Mouse (Mus musculus) heart, embryonic 11.5 days (tissue): ENCODE data around the gene Oit3. TPM values are rescaled to one million over a fixed set of nuclear protein-coding genes. Genes with fewer than 3 reads are reported as not detected.
"Not testable (repeated sequence)": the region's sequence is repeated elsewhere in the genome, so short reads cannot be mapped to it uniquely, and the experiment has no call there.

Source experiments
- ATAC-seq: fragments of 200-750 bp; cut with Nextera tagmentation; replicated peaks from 2 replicates; pipeline ENCODE4 v1.8.0; 2017; ENCODE audit warnings: moderate library complexity; ENCODE audit not compliant: insufficient number of reproducible peaks, low FRiP score, low TSS enrichment
- H3K27ac ChIP-seq: fragments of 300-500 bp; sonication (generic); 2 replicates; pipeline ENCODE4 v1.5.1; 2014; ENCODE audit warnings: mild to moderate bottlenecking, low read depth, low read length
- H3K27me3 ChIP-seq: fragments of 300-500 bp; sonication (generic); 2 replicates; pipeline ENCODE4 v1.6.1; 2014; ENCODE audit warnings: mild to moderate bottlenecking, low read length, mixed read lengths; ENCODE audit not compliant: control insufficient read depth, insufficient read depth
- H3K36me3 ChIP-seq: fragments of 300-500 bp; sonication (generic); 2 replicates; pipeline ENCODE4 v1.6.1; 2014; ENCODE audit warnings: mild to moderate bottlenecking, low read length, moderate library complexity, mixed read lengths; ENCODE audit not compliant: control insufficient read depth, insufficient read depth
- H3K4me1 ChIP-seq: fragments of 300-500 bp; sonication (generic); 2 replicates; pipeline ENCODE4 v1.6.1; 2014; ENCODE audit warnings: low read length; ENCODE audit not compliant: control insufficient read depth, insufficient read depth
- H3K4me2 ChIP-seq: fragments of 300-500 bp; sonication (generic); 2 replicates; pipeline ENCODE4 v1.6.1; 2014; ENCODE audit warnings: mild to moderate bottlenecking, moderate library complexity
- H3K4me3 ChIP-seq: fragments of 300-500 bp; sonication (generic); 2 replicates; pipeline ENCODE4 v1.5.1; 2014; ENCODE audit warnings: low read depth, low read length
- H3K9ac ChIP-seq: fragments of 300-500 bp; sonication (generic); 2 replicates; pipeline ENCODE4 v1.6.1; 2014; ENCODE audit warnings: mild to moderate bottlenecking, low read depth, low read length, moderate library complexity
- H3K9me3 ChIP-seq: fragments of 300-500 bp; sonication (generic); replicated peaks from 2 replicates; pipeline ENCODE4 v1.6.1; 2016; ENCODE audit warnings: low read length; ENCODE audit not compliant: control insufficient read depth
- WGBS: fragments of 180-500 bp; shearing (Covaris S2); extraction: QIAGEN DNeasy Blood & Tissue Kit; methylation state at CpG from one replicate; pipeline ENCODE4 v1.1.7; 2014; ENCODE audit not compliant: insufficient replicate concordance; 5-methylcytosine and 5-hydroxymethylcytosine counted together
- polyA plus RNA-seq: library from polyadenylated mRNA; unstranded; fragments of >200 nt; fragmentation: Nextera tagmentation; extraction: Ambion mirVana; gene quantifications from 2 replicates; pipeline ENCODE4 v1.2.1, GENCODE M21; 2014

The Oit3 gene
- polyA plus RNA-seq, 1 experiment from 2014 or later, result 5.1 TPM

DNA sequence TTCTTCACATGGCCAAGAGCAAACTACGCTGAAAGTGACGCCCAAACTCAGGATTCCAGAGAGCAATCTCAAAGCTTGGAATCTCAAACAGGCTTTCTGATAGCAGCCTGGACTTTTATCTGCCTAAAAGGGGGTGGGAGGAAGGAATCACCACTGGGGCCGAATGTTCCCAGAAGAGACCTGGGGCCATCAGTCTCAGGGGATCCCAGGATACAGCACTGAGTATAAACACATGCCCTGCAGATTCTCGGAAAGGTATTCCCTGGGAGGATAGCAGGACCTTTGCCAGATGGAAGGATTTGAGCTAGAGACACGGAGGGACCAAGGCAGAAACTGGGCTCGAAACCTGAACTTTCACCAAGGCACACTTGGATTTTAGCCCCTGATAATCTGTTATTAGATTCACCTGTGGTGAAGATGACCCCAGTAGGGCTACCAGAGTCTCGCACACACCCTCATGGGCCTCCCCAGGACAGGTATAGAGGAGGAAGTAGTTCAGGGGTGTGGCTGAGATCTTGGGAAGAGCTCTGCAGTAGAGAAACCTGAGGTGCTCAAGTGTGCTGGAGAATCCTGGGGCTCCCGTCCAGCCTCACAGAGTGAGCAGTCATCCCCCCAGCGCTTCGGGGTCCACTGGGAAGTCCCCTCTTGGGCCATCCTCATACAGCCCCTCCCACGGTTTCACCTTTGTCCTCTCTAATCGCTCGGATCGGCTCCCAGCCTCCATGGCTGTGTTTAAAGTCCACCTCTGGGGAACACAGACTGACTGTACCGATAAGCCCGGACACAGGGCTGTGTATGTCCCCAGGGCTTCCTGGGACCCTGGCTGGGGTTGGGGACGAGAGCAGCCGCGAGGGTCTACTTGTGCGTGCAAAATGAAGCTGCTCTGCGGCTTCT is 38.4 kb downstream of the Oit3 start, which contains the start of gene Pla2g12b:
Gene Pla2g12b (plus strand): TSS at position 762 of the 894 bp plus-strand sequence.
- 42% methylated on average over 21 of the region's 21 CpGs for WGBS
- H3K27me3 ChIP-seq, result no peaks in the 10 kb centered on the region
- H3K4me1 ChIP-seq, result peaks cover 17% of the 10 kb centered on the region
- ATAC-seq, result no peak
- 0 out of 2 replicates have a peak within 1 kb of the TSS, but pooled peaks have one; percentile 16 for H3K4me3 ChIP-seq
- no peaks in the 10 kb centered on the region for H3K36me3 ChIP-seq
- peak within 1 kb of the TSS; percentile 57 for H3K4me2 ChIP-seq
- peak within 1 kb of the TSS; percentile 56 for H3K9ac ChIP-seq
- H3K27ac ChIP-seq, result peak within 1 kb of the TSS; percentile 22; the same call in 1 of the 2 replicates
- no peaks in the 10 kb centered on the region for H3K9me3 ChIP-seq

DNA sequence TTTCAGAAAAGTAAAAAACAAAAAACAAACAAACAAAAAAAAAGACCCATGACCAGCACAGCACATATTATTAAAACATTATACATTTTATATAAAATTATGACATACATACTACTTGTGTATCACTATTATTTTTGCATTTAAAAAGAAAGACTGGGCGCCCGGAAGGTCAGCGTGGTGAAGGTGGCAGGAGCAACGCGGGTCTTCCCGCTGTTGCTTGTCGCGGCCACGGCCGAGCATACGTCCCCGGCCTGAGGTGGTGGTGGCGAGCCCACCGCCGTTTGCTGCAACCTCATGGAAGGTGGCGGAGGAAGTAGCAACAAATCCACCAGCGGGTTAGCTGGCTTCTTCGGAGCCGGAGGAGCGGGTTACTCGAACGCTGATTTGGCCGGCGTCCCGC is 46.1 kb downstream of the Oit3 start, which contains the start of gene Gm10273:
Gene Gm10273 (plus strand): TSS at position 172 of the 400 bp plus-strand sequence.
- not testable (repeated sequence) for H3K27me3 ChIP-seq, H3K36me3 ChIP-seq, H3K4me1 ChIP-seq, H3K27ac ChIP-seq, H3K4me3 ChIP-seq, H3K9me3 ChIP-seq, H3K4me2 ChIP-seq, H3K9ac ChIP-seq, ATAC-seq
- 82% methylated on average over 10 of the region's 25 CpGs for WGBS

DNA sequence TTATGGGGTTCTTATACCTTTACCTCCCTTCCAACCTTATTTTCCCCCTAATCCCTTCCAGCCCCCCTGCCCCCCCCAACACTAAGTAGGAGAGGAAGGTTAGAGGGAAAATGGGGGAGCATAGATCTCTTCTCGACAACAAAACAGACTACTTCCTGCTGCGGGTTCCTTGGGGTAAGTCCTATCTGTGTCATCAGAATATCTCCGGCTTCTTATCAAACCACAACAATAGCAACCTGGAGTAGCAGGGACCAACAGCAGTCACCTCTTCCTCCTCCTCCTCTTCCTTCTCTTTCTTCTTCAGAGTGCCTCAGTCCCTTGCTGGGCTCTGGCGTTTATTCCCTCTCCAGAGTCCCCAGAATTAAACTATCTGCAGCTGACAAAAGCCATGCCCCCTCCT is 49.7 kb downstream of the Oit3 start:
- no peak overlapping the region for H3K9ac ChIP-seq
- no peaks in the 10 kb centered on the region for H3K27me3 ChIP-seq
- no peak overlapping the region for H3K4me2 ChIP-seq
- H3K27ac ChIP-seq, result no peak overlapping the region
- 25% methylated on average over 4 of the region's 4 CpGs for WGBS
- H3K4me3 ChIP-seq, result no peak overlapping the region
- H3K36me3 ChIP-seq, result no peaks in the 10 kb centered on the region
- peaks cover 2% of the 10 kb centered on the region; the same call in 1 of the 2 replicates for H3K4me1 ChIP-seq
- no peak for ATAC-seq
- peaks cover 3% of the 10 kb centered on the region; the same call in 1 of the 2 replicates for H3K9me3 ChIP-seq

DNA sequence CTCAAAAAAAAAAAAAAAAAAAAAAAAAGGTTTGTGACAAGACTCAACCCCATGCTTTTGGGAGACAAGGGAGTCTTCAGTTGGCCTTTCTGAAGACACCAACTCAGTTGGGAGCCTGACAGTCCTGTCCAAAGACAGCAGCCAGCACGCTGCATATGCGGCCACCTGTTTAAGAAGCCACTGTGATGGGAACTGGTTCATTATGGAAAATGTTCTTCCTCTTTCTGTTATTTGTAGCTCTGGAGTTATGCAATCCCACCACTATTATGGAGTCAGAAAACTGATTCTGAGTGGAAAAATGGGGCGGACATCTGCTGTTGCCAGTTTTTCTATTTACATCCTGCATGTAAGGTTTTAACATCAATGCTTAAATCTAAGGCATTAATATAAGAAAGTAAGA is 51.9 kb downstream of the Oit3 start:
- Histone ChIP-seq H3K4me2 (no peak overlapping the region), H3K36me3 (no peaks in the 10 kb centered on the region), H3K9me3 (peaks cover 3% of the 10 kb centered on the region; the same call in 1 of the 2 replicates), H3K27me3 (no peaks in the 10 kb centered on the region), H3K27ac (no peak overlapping the region), H3K4me1 (peaks cover 2% of the 10 kb centered on the region; the same call in 1 of the 2 replicates), H3K9ac (no peak overlapping the region), H3K4me3 (no peak overlapping the region)
- ATAC-seq, result no peak
- WGBS, result 88% methylated on average over 3 of the region's 3 CpGs

DNA sequence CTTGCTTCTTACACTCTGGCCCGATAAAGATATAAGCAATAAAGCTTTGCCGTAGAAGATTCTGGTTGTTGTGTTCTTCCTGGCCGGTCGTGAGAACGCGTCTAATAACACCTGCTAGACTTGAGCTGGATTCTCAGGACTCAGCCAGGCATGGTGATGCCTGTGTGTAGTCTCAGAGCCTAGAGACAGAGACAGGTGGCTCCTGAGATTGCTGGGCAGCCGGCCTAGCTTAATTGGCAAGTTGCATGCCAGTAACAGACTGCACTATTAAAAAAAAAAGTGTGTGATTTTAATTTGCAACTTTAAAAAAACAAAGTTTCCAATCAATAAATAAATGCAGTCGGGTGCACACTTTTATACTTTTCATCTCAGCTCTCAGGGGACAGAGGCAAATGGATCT is 54.6 kb downstream of the Oit3 start:
- no peak overlapping the region for H3K9ac ChIP-seq
- H3K4me3 ChIP-seq, result no peak overlapping the region
- WGBS, result 93% methylated on average over 7 of the region's 8 CpGs
- no peaks in the 10 kb centered on the region for H3K36me3 ChIP-seq
- no peak overlapping the region for H3K4me2 ChIP-seq
- H3K9me3 ChIP-seq, result peaks cover 3% of the 10 kb centered on the region; the same call in 1 of the 2 replicates
- H3K27ac ChIP-seq, result no peak overlapping the region
- no peaks in the 10 kb centered on the region for H3K27me3 ChIP-seq
- ATAC-seq, result no peak
- 0 out of 2 replicates have a peak, but pooled peaks cover 1% of the 10 kb centered on the region for H3K4me1 ChIP-seq

DNA sequence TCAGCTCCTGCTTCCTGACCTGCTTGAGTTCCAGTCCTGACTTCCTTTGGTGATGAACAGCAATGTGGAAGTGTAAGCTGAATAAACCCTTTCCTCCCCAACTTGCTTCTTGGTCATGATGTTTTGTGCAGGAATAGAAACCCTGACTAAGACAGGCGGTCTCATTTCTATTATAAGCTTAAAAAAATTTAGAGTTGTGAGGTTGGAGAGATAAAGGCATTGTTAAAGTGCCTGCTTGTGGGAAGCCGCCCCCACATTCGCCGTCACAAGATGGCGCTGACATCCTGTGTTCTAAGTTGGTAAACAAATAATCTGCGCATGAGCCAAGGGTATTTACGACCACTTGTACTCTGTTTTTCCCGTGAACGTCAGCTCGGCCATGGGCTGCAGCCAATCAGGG is 60.0 kb downstream of the Oit3 start:
- H3K4me2 ChIP-seq, H3K27ac ChIP-seq, H3K9ac ChIP-seq, ATAC-seq, H3K27me3 ChIP-seq, H3K36me3 ChIP-seq, H3K4me3 ChIP-seq, H3K4me1 ChIP-seq, H3K9me3 ChIP-seq: not testable (repeated sequence)
- 83% methylated on average over 5 of the region's 10 CpGs for WGBS

DNA sequence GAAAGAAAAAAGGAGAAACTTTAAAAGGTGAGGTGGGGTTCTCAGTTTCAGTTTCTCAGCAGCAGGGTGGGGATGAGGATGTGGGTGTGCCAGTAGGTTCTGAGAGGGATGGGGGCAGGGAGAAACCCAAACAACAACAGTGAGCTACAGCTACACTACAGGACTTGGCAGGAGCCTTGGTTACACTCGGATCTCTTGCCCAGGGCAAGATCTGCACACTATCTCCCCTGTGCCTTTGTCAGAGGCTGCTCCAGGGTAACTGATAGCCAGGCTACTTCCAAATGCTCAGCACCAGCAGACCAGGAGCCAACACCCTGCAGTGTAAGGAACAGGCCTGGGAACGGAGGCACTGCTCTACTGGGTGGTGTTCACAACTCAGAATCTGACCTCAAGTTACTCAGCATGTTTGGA is 61.2 kb downstream of the Oit3 start:
- Histone ChIP-seq H3K9ac (peak overlapping the region; percentile 28; the same call in 1 of the 2 replicates), H3K9me3 (no peaks in the 10 kb centered on the region), H3K4me3 (no peak overlapping the region), H3K27me3 (no peaks in the 10 kb centered on the region), H3K36me3 (no peaks in the 10 kb centered on the region), H3K4me1 (0 out of 2 replicates have a peak, but pooled peaks cover 5% of the 10 kb centered on the region), H3K4me2 (no peak overlapping the region), H3K27ac (peak overlapping the region; percentile 51; the same call in 1 of the 2 replicates)
- 31% methylated on average over 2 of the region's 2 CpGs for WGBS
- ATAC-seq, result no peak

DNA sequence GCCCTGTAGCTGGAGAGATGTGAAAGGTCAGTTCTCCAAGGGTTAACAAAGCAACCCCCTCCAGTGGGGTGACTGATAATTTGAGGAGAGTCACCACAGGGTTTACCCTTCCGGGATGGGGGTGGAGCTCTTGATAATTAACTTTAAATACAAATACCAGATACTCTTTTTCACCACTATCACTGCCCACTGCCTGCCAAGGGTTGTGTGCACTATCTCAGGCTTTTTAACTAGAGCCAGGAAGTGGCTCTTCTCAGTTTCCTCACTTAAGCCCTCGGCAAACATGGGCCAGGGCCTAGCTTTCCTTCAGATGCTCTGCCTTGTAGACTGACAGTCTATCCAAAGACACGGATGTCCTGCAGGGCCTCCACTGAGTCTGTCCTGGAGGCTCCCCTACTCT is 61.7 kb downstream of the Oit3 start:
- H3K9ac ChIP-seq, result no peak overlapping the region; the same call in 1 of the 2 replicates
- ATAC-seq, result no peak
- no peaks in the 10 kb centered on the region for H3K9me3 ChIP-seq
- H3K4me1 ChIP-seq, result 0 out of 2 replicates have a peak, but pooled peaks cover 5% of the 10 kb centered on the region
- H3K36me3 ChIP-seq, result no peaks in the 10 kb centered on the region
- H3K27me3 ChIP-seq, result no peaks in the 10 kb centered on the region
- no peak overlapping the region for H3K4me3 ChIP-seq
- no peak overlapping the region for H3K4me2 ChIP-seq
- WGBS, result 13% methylated on average over 3 of the region's 3 CpGs
- H3K27ac ChIP-seq, result peak overlapping the region; percentile 51; the same call in 1 of the 2 replicates
